Mouse (Mus musculus) ES-Bruce4 (cell line): ENCODE measurements around the gene Phf11c. TPM values are rescaled to one million over a fixed set of nuclear protein-coding genes. Genes with fewer than 3 reads are reported as not detected.
"Not testable (repeated sequence)": the region's sequence is repeated elsewhere in the genome, so short reads cannot be mapped to it uniquely, and the experiment has no call there.

ENCODE experiments used
- H3K27ac ChIP-seq: 2 replicates; pipeline ENCODE4 v1.5.1; 2012; ENCODE audit warnings: low read length, inconsistent platforms; ENCODE audit not compliant: insufficient read depth
- H3K27me3 ChIP-seq: 2 replicates; pipeline ENCODE4 v1.6.1; 2012; ENCODE audit warnings: mild to moderate bottlenecking, low read length, inconsistent platforms; ENCODE audit not compliant: control insufficient read depth, poor library complexity, insufficient read depth, severe bottlenecking
- H3K36me3 ChIP-seq: 2 replicates; pipeline ENCODE4 v1.6.1; 2012; ENCODE audit warnings: inconsistent platforms, mild to moderate bottlenecking, low read length, moderate library complexity; ENCODE audit not compliant: control insufficient read depth, poor library complexity, insufficient read depth, severe bottlenecking
- H3K4me1 ChIP-seq: one replicate; pipeline ENCODE4 v1.8.1; 2011; ENCODE audit warnings: low read length; ENCODE audit not compliant: control insufficient read depth, insufficient read depth
- H3K4me3 ChIP-seq: 2 replicates; pipeline ENCODE4 v1.5.1; 2011; ENCODE audit warnings: low read depth, mild to moderate bottlenecking, low read length
- H3K9ac ChIP-seq: 2 replicates; pipeline ENCODE4 v1.6.1; 2012; ENCODE audit warnings: low read depth, mild to moderate bottlenecking, inconsistent platforms; ENCODE audit not compliant: poor library complexity, severe bottlenecking
- H3K9me3 ChIP-seq: replicated peaks from 2 replicates; pipeline ENCODE4 v1.6.1; 2012; ENCODE audit warnings: mild to moderate bottlenecking, low read length, inconsistent platforms; ENCODE audit not compliant: control insufficient read depth, poor library complexity, insufficient read depth, severe bottlenecking
- CTCF ChIP-seq: IDR thresholded peaks from one replicate; pipeline ENCODE4 v1.8.1; 2011; ENCODE audit warnings: low read depth, low read length
- EP300 ChIP-seq: IDR thresholded peaks from 2 replicates; pipeline ENCODE4 v1.6.1; 2011; ENCODE audit warnings: low read depth, low read length; ENCODE audit not compliant: insufficient read depth
- POLR2A ChIP-seq: IDR thresholded peaks from one replicate; pipeline ENCODE4 v1.8.1; 2011; ENCODE audit warnings: low read length; ENCODE audit not compliant: insufficient read depth
- polyA plus RNA-seq: library from polyadenylated mRNA; stranded (reverse); fragments of >200 nt; gene quantifications from 2 replicates; pipeline ENCODE4 v1.2.4, GENCODE M21; 2011; ENCODE audit warnings: low read depth; ENCODE audit not compliant: missing spikeins, insufficient read depth, insufficient read length

Phf11c gene
- polyA plus RNA-seq, 1 experiment, result 1.1 TPM

- Histone ChIP-seq H3K9me3 (no peaks in the 10 kb centered on the region), H3K4me3 (no peak overlapping the region), H3K4me1 (no peaks in the 10 kb centered on the region), H3K36me3 (no peaks in the 10 kb centered on the region), H3K27me3 (no peaks in the 10 kb centered on the region), H3K9ac (no peak overlapping the region), H3K27ac (no peak overlapping the region)
- TF ChIP-seq CTCF, result no peak
- TF ChIP-seq EP300, result no peak
- TF ChIP-seq POLR2A, result no peak
Observed at GRCm38 (mm10) chr14:59396999-59397398, 1.8 kb upstream of the Phf11c start.

GRCm38 (mm10) chr14:59390181-59390580 lies 5.0 kb downstream of the Phf11c start:
- H3K4me1 ChIP-seq, H3K9me3 ChIP-seq, H3K9ac ChIP-seq, H3K27ac ChIP-seq, H3K4me3 ChIP-seq, H3K27me3 ChIP-seq, H3K36me3 ChIP-seq: not testable (repeated sequence)

- H3K9me3 ChIP-seq, result no peaks in the 10 kb centered on the region
- H3K4me1 ChIP-seq, result no peaks in the 10 kb centered on the region
- H3K27me3 ChIP-seq, result no peaks in the 10 kb centered on the region
- H3K27ac ChIP-seq, result no peak overlapping the region
- no peak for TF ChIP-seq CTCF
- TF ChIP-seq POLR2A, result no peak
- TF ChIP-seq EP300, result no peak
- H3K9ac ChIP-seq, result no peak overlapping the region
- H3K36me3 ChIP-seq, result no peaks in the 10 kb centered on the region
- H3K4me3 ChIP-seq, result no peak overlapping the region
Observed at GRCm38 (mm10) chr14:59389532-59389931, 5.6 kb downstream of the Phf11c start.

- Histone ChIP-seq H3K4me1 (peaks cover 4% of the 10 kb centered on the region), H3K27ac (peak overlapping the region; percentile 70), H3K9me3 (peaks cover 16% of the 10 kb centered on the region), H3K4me3 (peak overlapping the region; percentile 42), H3K9ac (0 out of 2 replicates have a peak overlapping the region, but pooled peaks have one; percentile 8), H3K27me3 (no peaks in the 10 kb centered on the region), H3K36me3 (no peaks in the 10 kb centered on the region)
- TF ChIP-seq POLR2A (no peak), EP300 (0 out of 2 replicates have a peak, but pooled peaks have one; percentile 21), CTCF (no peak)
Observed at GRCm38 (mm10) chr14:59370348-59371068, 24.7 kb downstream of the Phf11c start.

- peaks cover 2% of the 10 kb centered on the region; the same call in 1 of the 2 replicates for H3K9me3 ChIP-seq
- H3K36me3 ChIP-seq, result no peaks in the 10 kb centered on the region
- H3K27me3 ChIP-seq, result no peaks in the 10 kb centered on the region
- H3K9ac ChIP-seq, result no peak overlapping the region
- H3K27ac ChIP-seq, result peak overlapping the region; percentile 79
- TF ChIP-seq EP300, result no peak
- TF ChIP-seq POLR2A, result no peak
- no peak for TF ChIP-seq CTCF
- no peak overlapping the region for H3K4me3 ChIP-seq
- peaks cover 2% of the 10 kb centered on the region for H3K4me1 ChIP-seq
Observed at GRCm38 (mm10) chr14:59366386-59367105, 28.6 kb downstream of the Phf11c start.

GRCm38 (mm10) chr14:59365244-59365644 lies 29.9 kb downstream of the Phf11c start, which contains the start of gene Phf11d:
Phf11d (minus strand) TSS chr14:59365470.
- Histone ChIP-seq H3K9me3 (no peaks in the 10 kb centered on the region), H3K4me1 (peaks cover 2% of the 10 kb centered on the region), H3K4me3 (no peak within 1 kb of the TSS), H3K27me3 (no peaks in the 10 kb centered on the region), H3K27ac (peak within 1 kb of the TSS; percentile 79), H3K9ac (no peak within 1 kb of the TSS), H3K36me3 (no peaks in the 10 kb centered on the region)
- TF ChIP-seq CTCF (peak; percentile 3), EP300 (no peak)

- not testable (repeated sequence) for H3K4me1 ChIP-seq, H3K4me3 ChIP-seq, H3K36me3 ChIP-seq, H3K27ac ChIP-seq, H3K9me3 ChIP-seq, H3K9ac ChIP-seq, H3K27me3 ChIP-seq
Observed at GRCm38 (mm10) chr14:59341189-59341588, 54.0 kb downstream of the Phf11c start, which contains the start of gene Phf11b. Phf11b (minus strand) TSS chr14:59341351.
